Mouse (Mus musculus) liver, embryonic 16.5 days (tissue): ENCODE measurements around the gene Pigk. TPM values are rescaled to one million over a fixed set of nuclear protein-coding genes. Genes with fewer than 3 reads are reported as not detected.

Source experiments
- ATAC-seq: fragments of 200-750 bp; cut with Nextera tagmentation; 2 replicates; pipeline ENCODE4 v1.8.0; 2017; ENCODE audit warnings: low read depth, mild to moderate bottlenecking, moderate number of reproducible peaks, moderate library complexity
- H3K27ac ChIP-seq: fragments of 300-500 bp; sonication (generic); 2 replicates; pipeline ENCODE4 v1.5.1; 2014; ENCODE audit warnings: mild to moderate bottlenecking, low read length
- H3K27me3 ChIP-seq: fragments of 300-500 bp; sonication (generic); 2 replicates; pipeline ENCODE4 v1.6.1; 2014; ENCODE audit warnings: low read depth, low read length, mixed read lengths; ENCODE audit not compliant: control insufficient read depth, insufficient read depth
- H3K36me3 ChIP-seq: fragments of 300-500 bp; sonication (generic); 2 replicates; pipeline ENCODE4 v1.6.1; 2014; ENCODE audit warnings: mild to moderate bottlenecking; ENCODE audit not compliant: control insufficient read depth, insufficient read depth
- H3K4me1 ChIP-seq: fragments of 300-500 bp; sonication (generic); 2 replicates; pipeline ENCODE4 v1.6.1; 2014; ENCODE audit warnings: low read depth, low read length, mixed read lengths; ENCODE audit not compliant: control insufficient read depth
- H3K4me2 ChIP-seq: fragments of 300-500 bp; sonication (generic); 2 replicates; pipeline ENCODE4 v1.6.1; 2014; ENCODE audit warnings: low read depth, low read length, mixed read lengths
- H3K4me3 ChIP-seq: fragments of 300-500 bp; sonication (generic); 2 replicates; pipeline ENCODE4 v1.5.1; 2014; ENCODE audit warnings: low read depth, mild to moderate bottlenecking, low read length
- H3K9ac ChIP-seq: fragments of 300-500 bp; sonication (generic); 2 replicates; pipeline ENCODE4 v1.6.1; 2014; ENCODE audit warnings: low read depth, low read length
- H3K9me3 ChIP-seq: fragments of 300-500 bp; sonication (generic); replicated peaks from 2 replicates; pipeline ENCODE4 v1.6.1; 2016; ENCODE audit warnings: low read length; ENCODE audit not compliant: control insufficient read depth
- WGBS: fragments of 180-500 bp; shearing (Covaris S2); extraction: QIAGEN DNeasy Blood & Tissue Kit; methylation state at CpG from one replicate; pipeline ENCODE4 v1.1.7; 2014; ENCODE audit not compliant: insufficient replicate concordance; 5-methylcytosine and 5-hydroxymethylcytosine counted together
- polyA plus RNA-seq: library from polyadenylated mRNA; unstranded; fragments of >200 nt; fragmentation: Nextera tagmentation; extraction: Ambion mirVana; gene quantifications from 2 replicates; pipeline ENCODE4 v1.2.1, GENCODE M21; 2015

The Pigk gene
- polyA plus RNA-seq, 1 experiment from 2014 or later: 22.1 TPM

- Histone ChIP-seq H3K27ac (no peak overlapping the region), H3K9me3 (no peaks in the 10 kb centered on the region), H3K36me3 (no peaks in the 10 kb centered on the region), H3K27me3 (no peaks in the 10 kb centered on the region), H3K4me3 (no peak overlapping the region), H3K4me1 (no peaks in the 10 kb centered on the region), H3K4me2 (no peak overlapping the region), H3K9ac (no peak overlapping the region)
- no peak for ATAC-seq
- WGBS: 72% methylated on average over 15 of the region's 15 CpGs
Observed at GRCm38 (mm10) chr3:152880121-152880835, 166.4 kb downstream of the Pigk start.

- H3K9ac ChIP-seq: no peak overlapping the region
- no peak overlapping the region for H3K4me2 ChIP-seq
- no peaks in the 10 kb centered on the region for H3K36me3 ChIP-seq
- no peak overlapping the region for H3K4me3 ChIP-seq
- no peaks in the 10 kb centered on the region for H3K27me3 ChIP-seq
- 64% methylated on average over 4 of the region's 4 CpGs for WGBS
- H3K27ac ChIP-seq: no peak overlapping the region
- H3K9me3 ChIP-seq: no peaks in the 10 kb centered on the region
- H3K4me1 ChIP-seq: no peaks in the 10 kb centered on the region
- ATAC-seq: no peak
Observed at GRCm38 (mm10) chr3:152881706-152882105, 167.8 kb downstream of the Pigk start.

GRCm38 (mm10) chr3:152883556-152883955, 169.7 kb downstream of the Pigk start:
- H3K4me3 ChIP-seq: no peak overlapping the region
- H3K4me1 ChIP-seq: no peaks in the 10 kb centered on the region
- no peak overlapping the region for H3K9ac ChIP-seq
- H3K27ac ChIP-seq: no peak overlapping the region
- H3K4me2 ChIP-seq: no peak overlapping the region
- no peaks in the 10 kb centered on the region for H3K9me3 ChIP-seq
- no peaks in the 10 kb centered on the region for H3K27me3 ChIP-seq
- no peaks in the 10 kb centered on the region for H3K36me3 ChIP-seq
- WGBS: 61% methylated on average over 3 of the region's 3 CpGs
- no peak for ATAC-seq

- Histone ChIP-seq H3K9ac (no peak overlapping the region), H3K4me2 (no peak overlapping the region), H3K27ac (no peak overlapping the region), H3K36me3 (no peaks in the 10 kb centered on the region), H3K9me3 (no peaks in the 10 kb centered on the region), H3K4me3 (no peak overlapping the region), H3K4me1 (no peaks in the 10 kb centered on the region), H3K27me3 (no peaks in the 10 kb centered on the region)
- ATAC-seq: no peak
Observed at GRCm38 (mm10) chr3:152886749-152887148, 172.8 kb downstream of the Pigk start.

- Histone ChIP-seq H3K36me3 (no peaks in the 10 kb centered on the region), H3K4me1 (no peaks in the 10 kb centered on the region), H3K9ac (no peak overlapping the region), H3K9me3 (no peaks in the 10 kb centered on the region), H3K4me3 (no peak overlapping the region), H3K4me2 (no peak overlapping the region), H3K27me3 (no peaks in the 10 kb centered on the region), H3K27ac (no peak overlapping the region)
- WGBS: 38% methylated on average over 7 of the region's 7 CpGs
- ATAC-seq: no peak
Observed at GRCm38 (mm10) chr3:152888116-152888515, 174.2 kb downstream of the Pigk start.

- no peak overlapping the region for H3K9ac ChIP-seq
- WGBS: 14% methylated on average over 4 of the region's 4 CpGs
- ATAC-seq: no peak
Observed at GRCm38 (mm10) chr3:152894935-152895334, 181.0 kb downstream of the Pigk start.

GRCm38 (mm10) chr3:152896111-152896510, 182.2 kb downstream of the Pigk start:
- H3K36me3 ChIP-seq: no peaks in the 10 kb centered on the region
- 55% methylated on average over 3 of the region's 3 CpGs for WGBS
- no peak overlapping the region for H3K9ac ChIP-seq

More at GRCm38 (mm10) chr3:152894935-152895334, 181.0 kb downstream of the Pigk start:
- Histone ChIP-seq H3K4me1 (no peaks in the 10 kb centered on the region), H3K4me2 (no peak overlapping the region), H3K27me3 (no peaks in the 10 kb centered on the region), H3K4me3 (no peak overlapping the region), H3K36me3 (no peaks in the 10 kb centered on the region), H3K27ac (no peak overlapping the region), H3K9me3 (no peaks in the 10 kb centered on the region)

GRCm38 (mm10) chr3:152897196-152897595, 183.3 kb downstream of the Pigk start:
- Histone ChIP-seq H3K36me3 (no peaks in the 10 kb centered on the region), H3K27me3 (no peaks in the 10 kb centered on the region), H3K4me2 (no peak overlapping the region), H3K4me1 (no peaks in the 10 kb centered on the region), H3K9ac (no peak overlapping the region), H3K4me3 (no peak overlapping the region), H3K27ac (no peak overlapping the region), H3K9me3 (no peaks in the 10 kb centered on the region)
- 43% methylated on average over 5 of the region's 5 CpGs for WGBS
- no peak for ATAC-seq

More at GRCm38 (mm10) chr3:152896111-152896510, 182.2 kb downstream of the Pigk start:
- Histone ChIP-seq H3K27me3 (no peaks in the 10 kb centered on the region), H3K27ac (no peak overlapping the region), H3K4me2 (no peak overlapping the region), H3K4me1 (no peaks in the 10 kb centered on the region), H3K9me3 (no peaks in the 10 kb centered on the region), H3K4me3 (no peak overlapping the region)
- ATAC-seq: no peak

GRCm38 (mm10) chr3:152898906-152899305, 185.0 kb downstream of the Pigk start:
- Histone ChIP-seq H3K36me3 (no peaks in the 10 kb centered on the region), H3K4me1 (no peaks in the 10 kb centered on the region)

More at GRCm38 (mm10) chr3:152898906-152899305, 185.0 kb downstream of the Pigk start:
- 81% methylated on average over 9 of the region's 9 CpGs for WGBS
- no peak for ATAC-seq
- no peak overlapping the region for H3K4me2 ChIP-seq
- no peak overlapping the region for H3K4me3 ChIP-seq
- no peaks in the 10 kb centered on the region for H3K9me3 ChIP-seq
- H3K27ac ChIP-seq: no peak overlapping the region
- no peak overlapping the region for H3K9ac ChIP-seq
- H3K27me3 ChIP-seq: no peaks in the 10 kb centered on the region
